Mouse (Mus musculus) MEL-GATA-1-ER (cell line): ENCODE data around the gene Slc43a2.

ENCODE experiments used
- DNase-seq: peaks from one replicate; pipeline ENCODE4 v3.0.0-alpha.2; 2012; ENCODE audit warnings: low read depth; ENCODE audit errors: extremely low read depth

The Slc43a2 gene

DNA sequence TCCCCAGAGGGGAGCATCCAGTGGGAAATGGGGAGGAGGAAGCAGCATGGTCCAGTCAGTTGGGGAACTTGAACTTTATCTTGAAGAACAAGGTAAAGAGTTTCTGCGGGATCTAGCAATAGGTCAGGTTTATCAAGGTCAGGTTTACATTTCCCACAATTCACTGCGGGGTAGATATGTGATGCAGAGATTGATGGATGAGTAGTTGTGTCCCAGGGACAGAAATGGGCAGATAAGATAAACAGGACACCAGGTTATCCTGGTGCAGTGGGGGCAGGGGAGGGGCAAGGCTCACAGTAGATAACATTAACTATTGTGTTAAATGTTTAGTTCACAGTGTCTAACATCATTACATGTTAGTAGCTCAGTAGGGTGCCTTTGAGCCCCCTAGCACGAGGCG is 1.7 kb upstream of the Slc43a2 start:
- no peak for DNase-seq

GRCm38 (mm10) chr11:75530325-75530724 is 1.2 kb upstream of the Slc43a2 start:
- DNase-seq: peak; percentile 63

DNA sequence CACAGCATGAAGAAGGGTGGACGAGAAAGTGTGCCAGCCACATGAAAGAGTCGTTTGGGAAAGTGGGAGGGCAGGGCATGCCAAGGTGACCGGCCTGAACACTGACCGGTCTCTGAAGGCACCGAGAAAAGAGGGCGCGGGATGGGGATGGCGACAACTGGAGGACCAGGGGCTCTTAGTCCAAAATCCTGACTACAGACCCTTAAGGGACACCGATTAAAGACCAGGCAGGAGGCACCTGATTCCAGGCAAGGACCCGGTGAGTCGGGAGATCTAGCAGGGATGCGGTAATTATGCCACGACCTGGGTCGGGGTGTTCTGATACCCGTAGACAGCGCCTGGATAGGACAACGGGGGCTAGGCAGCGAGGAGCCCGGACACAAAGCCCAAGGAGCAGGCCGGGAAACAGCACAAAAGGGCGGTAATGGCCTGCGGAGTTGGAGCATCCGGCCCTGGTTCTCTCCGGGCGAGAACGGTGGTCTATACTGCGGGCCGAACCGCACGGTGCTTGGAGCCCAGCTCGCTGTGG is 585 bp upstream of the Slc43a2 start:
- DNase-seq: no peak

- DNase-seq: peak; percentile 94
Observed at GRCm38 (mm10) chr11:75532340-75533277, 1.1 kb downstream of the Slc43a2 start.

- DNase-seq: no peak
Observed at GRCm38 (mm10) chr11:75533314-75534015, 2.0 kb downstream of the Slc43a2 start.

DNA sequence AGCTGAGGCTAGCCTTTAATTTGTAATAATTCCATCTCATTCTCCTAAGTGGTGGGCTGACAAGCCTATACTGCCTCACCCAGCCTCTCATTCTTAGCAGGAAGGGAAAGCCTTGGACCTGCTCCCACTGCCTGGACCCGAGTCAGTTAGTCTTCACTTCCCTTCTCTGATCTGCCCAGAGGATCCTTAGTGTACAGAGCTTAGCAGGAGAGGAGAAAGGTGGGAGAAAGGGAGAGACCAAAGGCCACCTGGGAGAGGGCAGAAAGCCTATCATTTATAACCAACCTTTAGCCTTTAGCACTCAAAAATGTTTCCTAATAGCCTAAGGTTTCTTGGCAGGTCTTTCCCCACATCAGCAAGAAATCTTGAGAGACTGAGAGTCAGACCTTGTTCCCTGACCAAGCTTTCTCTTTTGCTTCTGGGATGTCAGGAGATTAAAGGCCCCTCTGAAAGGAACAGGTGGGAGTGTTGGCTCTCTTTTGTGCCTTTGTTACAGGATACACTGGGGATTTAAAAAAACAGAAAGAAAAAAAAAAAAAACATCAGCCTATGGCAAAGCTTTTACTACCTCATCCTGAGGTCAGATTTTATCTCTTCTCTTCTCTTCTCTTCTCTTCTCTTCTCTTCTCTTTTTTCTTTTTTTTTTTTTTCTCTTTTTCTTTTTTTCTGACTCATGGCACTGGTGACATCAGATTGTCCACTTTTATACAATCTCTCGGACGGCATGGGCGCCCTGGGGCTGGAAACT is 3.0 kb downstream of the Slc43a2 start:
- DNase-seq: no peak

DNA sequence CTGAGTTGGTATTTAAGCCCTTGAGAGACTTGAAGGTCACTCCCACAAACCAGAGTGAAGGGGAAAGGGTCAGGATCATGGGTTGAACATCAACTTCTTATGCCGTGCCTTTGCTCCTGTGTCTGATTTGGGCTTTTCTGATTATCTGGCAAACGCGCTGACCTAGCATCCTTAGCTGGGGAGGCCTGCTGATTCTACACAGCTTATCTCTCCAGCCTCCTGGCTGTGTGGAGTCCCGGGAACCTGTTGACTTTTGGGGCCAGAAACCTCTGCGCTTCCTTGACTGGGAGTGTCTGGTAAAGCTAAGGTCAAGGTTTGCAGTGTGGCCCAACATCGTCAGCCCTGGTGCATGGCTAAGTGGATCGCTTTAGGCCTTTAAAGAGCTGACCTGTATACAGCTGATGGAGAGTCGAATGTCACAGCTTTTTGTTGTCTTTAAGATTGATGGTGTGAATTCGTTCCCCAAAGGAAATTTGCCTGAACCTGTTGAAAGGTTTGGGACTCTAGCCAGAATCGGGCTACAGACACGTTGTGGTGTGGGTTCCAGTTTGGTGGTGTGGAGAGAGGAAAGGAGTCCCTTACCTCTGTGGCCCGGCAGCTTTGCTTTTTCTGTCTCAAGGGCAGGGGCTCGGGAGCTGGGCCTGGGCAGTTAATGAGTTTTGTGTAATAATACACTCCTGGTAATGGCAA is 3.8 kb downstream of the Slc43a2 start:
- peak; percentile 27 for DNase-seq

GRCm38 (mm10) chr11:75536255-75537024 is 4.9 kb downstream of the Slc43a2 start:
- DNase-seq: no peak

- DNase-seq: no peak
Observed at GRCm38 (mm10) chr11:75537025-75537414, 5.5 kb downstream of the Slc43a2 start.

GRCm38 (mm10) chr11:75537491-75538183 is 6.1 kb downstream of the Slc43a2 start:
- DNase-seq: no peak

DNA sequence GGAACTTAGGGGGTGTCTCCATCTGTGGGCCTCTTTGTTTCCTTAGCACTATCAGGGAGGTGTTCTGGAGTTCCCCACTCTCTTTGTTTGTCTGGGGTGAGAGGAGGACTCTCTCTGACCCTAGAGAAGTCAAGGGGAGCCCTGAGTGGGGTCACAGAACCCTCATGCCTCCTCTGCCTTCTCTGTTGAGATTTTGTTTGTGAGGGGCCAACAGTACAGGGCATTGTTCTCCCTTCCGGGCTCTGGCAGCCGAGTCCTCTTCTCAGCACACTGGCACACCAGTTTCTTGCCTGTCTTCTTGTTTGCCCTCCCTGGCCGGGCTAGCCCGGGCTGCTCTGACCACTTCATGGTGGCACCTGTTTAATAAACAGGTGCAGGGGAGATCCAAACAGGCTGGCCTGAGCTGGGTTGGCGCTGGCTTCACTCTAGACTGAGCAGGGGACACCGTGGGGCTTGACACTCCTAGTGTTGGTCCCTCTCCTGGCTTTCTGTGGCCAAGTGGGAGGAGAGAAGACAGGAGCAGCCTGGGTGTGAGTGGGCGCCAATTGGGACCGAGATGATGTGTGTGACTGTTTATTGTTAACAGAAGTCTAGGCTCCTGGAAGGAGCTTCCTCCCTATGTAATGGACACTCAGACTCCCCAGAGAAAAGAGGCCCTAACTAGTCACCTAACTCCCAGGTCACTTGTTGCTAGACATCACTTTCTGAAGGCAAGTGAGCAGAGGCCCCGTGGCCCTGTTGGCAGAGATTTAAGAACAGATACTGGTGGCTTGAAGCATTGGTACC is 6.9 kb downstream of the Slc43a2 start:
- no peak for DNase-seq

GRCm38 (mm10) chr11:75538970-75539299 is 7.4 kb downstream of the Slc43a2 start:
- no peak for DNase-seq

- DNase-seq: no peak
Observed at GRCm38 (mm10) chr11:75540209-75540608, 8.7 kb downstream of the Slc43a2 start.

DNA sequence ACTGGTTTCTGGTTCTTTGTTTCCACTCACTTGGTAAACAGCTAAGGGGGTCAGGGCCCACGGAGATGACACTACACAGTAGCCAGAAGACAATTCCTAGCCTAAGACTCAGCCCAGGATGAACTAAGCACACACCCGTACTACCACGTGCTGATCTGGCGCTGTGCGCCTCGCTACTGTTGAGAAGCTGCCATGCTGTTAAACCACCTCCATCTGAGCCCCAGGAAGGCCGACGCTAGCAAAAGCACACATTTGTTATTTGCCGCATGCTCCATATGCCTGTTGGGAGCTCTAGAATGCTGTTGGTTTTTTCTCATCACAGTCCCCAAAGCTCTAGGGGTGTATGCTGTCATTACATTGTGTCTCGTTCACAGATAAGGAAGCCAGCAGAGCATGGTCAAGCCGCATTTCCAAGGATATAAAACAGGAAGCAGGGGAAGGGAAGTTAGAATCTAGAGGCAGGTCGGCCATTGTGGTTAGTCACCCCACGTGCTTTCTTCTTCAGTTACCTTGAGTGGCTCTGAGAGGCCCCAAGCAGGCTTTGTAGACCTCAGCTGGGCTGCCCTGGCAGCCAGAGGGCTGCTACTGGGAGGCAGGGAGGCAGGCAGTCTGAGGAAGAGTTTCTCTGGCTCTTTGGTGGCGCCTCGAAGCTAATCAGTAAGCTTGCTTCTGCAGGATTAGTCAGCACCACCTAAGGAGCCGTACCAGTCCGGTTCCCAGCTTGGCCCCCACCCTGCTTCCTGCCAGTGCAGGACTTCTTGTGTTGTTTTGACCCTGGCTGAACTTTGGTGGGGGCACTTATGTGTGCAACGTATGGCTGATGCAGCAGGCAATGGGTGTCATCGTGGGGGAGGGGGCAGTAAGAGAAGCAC is 9.5 kb downstream of the Slc43a2 start:
- DNase-seq: peak; percentile 73

- no peak for DNase-seq
Observed at GRCm38 (mm10) chr11:75544713-75545112, 13.2 kb downstream of the Slc43a2 start.

DNA sequence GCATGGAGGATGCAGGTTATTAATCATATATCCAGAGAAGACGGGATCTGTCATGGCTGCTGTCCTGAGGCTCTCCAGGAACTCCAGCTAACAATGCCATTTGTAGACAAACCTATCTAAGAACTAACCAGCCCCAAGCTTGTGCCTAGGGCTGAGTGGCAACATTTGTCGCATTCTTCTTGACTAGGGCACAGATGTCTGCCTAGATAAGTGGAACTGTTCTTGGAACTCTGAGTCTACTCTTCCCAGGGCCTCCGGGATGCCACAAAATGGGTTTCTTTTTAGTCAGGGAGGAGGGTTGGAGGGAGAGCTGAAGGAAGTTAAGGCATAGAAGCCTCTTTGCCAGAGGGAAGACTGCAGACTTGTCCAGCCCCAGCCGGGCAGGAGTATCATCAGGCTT is 14.6 kb downstream of the Slc43a2 start:
- DNase-seq: no peak

DNA sequence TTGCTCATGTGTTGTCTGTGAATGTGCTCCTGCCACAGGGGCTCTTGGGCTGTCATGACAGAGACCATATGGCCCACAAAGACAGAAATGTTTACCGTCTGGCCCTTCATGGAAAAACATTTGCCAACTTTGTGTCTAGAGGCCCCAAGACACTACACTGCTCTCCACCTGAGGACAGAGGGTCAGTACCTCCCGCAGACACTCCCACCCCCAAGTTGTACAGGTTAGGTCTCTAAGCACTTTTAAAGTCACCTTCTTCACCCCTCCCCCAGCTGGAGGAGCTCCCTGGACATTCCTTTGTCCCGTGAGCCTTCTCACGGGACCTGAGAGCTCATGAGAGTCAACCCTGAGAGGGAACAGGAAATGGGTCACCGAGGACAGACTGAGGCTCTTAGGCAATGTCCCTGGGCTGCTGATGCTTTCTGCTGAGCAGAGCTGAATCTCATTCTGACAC is 18.2 kb downstream of the Slc43a2 start:
- no peak for DNase-seq
